Mouse (Mus musculus) left cerebral cortex, postnatal 36 days (tissue): Measurements from ENCODE around the gene Fam193b. TPM values are rescaled to one million over a fixed set of nuclear protein-coding genes. Genes with fewer than 3 reads are reported as not detected.
"Not testable (repeated sequence)": the region's sequence is repeated elsewhere in the genome, so short reads cannot be mapped to it uniquely, and the experiment has no call there.

ENCODE experiments used
- DNase-seq, 2 experiments: peaks; one replicate each; pipeline ENCODE4 v3.0.0; 2021 to 2022; ENCODE audit warnings: low spot score in 2 of 2, mixed read lengths in 1 of 2
- intact Hi-C: fragments of 180-260 bp; cut with DNase I; formaldehyde crosslinking; loops from one replicate; pipeline ENCODE4 v1.15.1; 2025
- total RNA-seq, 2 experiments: library from RNA; stranded (reverse); gene quantifications; 2 replicates each; pipeline ENCODE4 v1.2.3; 2021

The Fam193b gene
- 10 to 100 TPM; 61.1 to 99.5 TPM for total RNA-seq

DNA sequence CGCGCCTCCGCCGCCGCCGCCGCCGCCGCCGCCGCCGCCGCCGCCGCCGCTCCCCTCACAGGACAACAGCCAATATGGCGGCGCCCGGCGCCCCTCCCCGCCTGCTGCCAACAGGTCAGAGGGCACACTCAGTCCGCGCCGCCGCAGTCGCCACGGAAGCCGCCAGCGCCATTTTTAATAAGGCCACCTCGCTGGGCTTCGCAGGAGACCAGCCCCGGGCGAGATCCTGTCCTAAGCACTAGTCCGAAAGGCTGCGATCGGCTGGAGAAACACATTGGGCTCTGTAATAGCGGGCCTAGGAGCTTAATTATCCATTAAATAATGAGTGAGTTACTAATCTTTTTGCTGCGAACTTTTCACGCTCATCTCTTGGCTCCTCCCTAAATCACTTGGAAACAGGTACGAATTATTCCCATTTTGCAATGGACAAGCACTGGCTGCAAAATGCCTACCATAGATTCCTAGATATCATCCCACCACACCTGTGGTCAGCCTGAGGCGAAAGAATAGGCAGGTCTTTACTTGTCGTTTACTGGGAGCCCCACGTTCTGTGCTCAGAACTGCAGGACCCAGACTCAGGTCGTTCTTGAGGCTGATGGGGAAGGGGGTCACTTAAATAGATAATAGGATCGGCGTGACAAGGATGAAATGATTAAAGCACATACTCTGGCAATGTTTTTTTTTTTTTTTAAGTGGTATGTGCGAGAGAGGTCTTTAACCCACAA, at the start of gene Fam193b:
Fam193b (minus strand) TSS at position 94 of the 725 bp plus-strand sequence.
- peak; percentile 92 to 93 for DNase-seq
- intact Hi-C loops, result no loop called here

DNA sequence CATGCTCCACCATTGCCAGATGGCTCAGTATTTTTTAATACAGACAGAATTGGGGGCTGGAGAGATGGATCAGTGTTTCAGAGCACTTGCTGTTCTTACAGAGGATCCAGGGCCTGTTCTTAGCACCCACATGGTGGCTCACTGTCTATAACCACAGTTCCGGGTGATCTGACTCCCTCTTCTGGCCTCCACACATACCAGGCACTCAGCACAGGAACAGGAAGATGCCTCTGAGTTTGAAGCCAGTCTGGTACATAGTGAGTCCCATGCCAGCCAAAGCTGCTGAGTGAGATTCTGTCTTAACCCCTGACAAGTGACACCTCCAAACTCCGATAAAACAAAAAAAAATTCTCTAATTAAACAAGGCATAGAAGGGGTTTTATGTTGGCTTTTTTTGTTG, 49.4 kb upstream of the Fam193b start:
- DNase-seq, result no peak
- intact Hi-C loops, result no loop called here

DNA sequence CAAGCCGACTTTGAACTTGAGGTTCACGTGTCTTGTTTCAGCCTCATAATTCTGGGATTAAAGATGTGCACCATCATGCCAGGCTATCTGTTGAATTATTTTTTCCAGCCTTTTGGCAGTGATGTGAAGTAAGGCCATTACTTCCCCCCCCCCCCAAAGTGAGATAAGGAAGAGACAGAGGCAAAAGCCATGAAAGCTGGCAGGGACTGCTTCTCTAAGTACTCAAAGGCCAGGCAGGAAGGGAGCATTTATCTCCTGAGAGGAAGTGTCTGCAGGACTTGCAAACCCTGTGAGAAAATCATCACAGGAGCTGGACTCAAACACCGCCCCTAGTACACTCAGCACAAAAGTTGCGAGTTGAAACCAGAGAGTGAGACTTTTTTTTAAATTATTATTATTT, 48.4 kb upstream of the Fam193b start:
- DNase-seq, result no peak
- intact Hi-C loops, result no loop called here

DNA sequence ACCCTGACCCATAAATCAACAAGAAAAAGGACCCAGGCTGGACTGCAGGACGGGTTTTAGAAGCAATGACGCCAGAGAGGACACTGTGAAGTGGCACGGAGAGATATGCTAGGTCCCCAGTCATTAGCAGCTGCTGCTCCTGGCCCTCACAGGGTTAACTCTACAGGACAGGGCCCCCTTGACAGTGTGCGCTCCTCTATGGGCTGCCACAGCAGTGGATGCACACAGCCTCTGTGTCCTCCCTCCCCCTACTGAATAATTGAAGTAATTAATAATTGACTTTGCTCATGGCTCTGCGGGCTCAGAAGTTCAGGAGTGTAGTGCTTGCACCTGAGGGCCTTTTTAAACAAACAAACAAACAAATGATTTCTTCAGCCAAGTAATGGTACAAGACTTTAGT, 42.6 kb upstream of the Fam193b start:
- intact Hi-C loops, result no loop called here
- DNase-seq, result no peak

DNA sequence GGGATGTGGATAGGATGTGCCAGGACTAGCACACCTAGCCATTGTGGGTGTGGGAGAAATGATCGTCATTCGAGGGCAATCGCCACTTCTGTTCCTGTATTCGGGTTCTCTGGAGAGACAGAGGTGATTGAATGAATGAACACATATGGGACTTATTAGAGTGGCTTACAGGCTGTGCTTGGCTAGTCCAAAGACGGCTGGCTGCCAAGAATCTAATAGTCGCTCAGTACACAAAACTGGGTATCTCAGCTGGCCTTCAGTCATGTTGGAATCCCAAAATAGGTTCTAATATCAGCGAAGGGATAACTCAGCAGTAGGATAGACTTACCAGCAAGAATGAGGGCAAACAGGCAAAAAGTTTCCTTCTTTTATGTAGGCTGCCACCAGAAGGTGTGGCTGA, 41.1 kb upstream of the Fam193b start:
- intact Hi-C loops, result no loop called here
- no peak for DNase-seq

DNA sequence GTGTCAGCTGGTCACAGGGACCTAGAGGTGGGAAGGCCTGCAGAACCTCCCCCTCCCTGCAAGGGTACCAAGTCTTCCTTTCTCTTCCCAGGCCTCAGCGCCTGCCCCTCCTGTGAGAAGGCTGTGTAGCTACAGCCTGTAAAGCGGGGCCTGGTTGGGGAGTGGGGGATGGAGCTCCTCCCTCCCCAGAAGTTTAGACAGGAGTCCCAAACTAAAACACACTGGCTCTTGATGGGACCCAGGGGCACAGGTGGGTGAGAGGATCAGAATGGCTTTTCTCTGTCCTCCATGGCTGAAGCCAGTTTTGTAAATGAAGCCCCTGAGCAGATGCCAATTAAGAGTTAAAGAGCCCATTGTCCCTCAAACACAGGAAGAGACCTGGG, 36.7 kb upstream of the Fam193b start:
- intact Hi-C loops, result no loop called here

DNA sequence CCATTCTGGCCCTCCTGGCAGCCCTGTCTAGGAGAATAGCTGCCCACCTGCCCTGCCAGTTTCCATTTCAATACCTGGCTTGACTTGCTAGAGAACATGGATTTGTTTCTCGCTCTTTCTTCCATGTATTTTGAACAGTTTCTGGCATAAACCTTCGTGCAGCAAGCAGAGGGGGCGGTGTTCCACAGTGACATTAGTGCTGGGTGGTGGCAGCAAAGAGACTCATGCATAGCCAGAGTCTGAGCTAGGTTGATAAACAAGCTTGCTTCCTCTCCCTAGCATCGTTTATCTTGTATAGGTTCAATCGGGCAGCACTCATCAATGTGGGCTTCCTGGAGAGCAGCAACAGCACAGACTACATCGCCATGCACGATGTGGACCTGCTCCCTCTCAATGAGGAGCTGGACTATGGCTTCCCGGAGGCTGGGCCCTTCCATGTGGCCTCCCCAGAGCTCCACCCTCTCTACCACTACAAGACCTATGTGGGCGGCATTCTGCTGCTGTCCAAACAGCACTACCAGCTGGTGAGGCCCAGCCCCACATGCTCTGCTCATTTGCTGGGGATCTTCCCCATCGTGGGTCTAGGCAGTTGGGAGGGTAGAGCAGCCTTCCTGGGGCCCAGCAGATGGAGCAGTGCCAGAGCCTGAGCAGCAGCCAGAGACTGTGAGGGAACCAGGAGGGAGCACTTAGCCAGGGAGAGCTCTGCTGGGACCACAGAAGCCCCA, 36.1 kb upstream of the Fam193b start:
- intact Hi-C loops, result no loop called here
- DNase-seq, result peak in 1 of 2 experiments; percentile 25

More for the DNA sequence above, 36.7 kb upstream of the Fam193b start:
- DNase-seq, result no peak

DNA sequence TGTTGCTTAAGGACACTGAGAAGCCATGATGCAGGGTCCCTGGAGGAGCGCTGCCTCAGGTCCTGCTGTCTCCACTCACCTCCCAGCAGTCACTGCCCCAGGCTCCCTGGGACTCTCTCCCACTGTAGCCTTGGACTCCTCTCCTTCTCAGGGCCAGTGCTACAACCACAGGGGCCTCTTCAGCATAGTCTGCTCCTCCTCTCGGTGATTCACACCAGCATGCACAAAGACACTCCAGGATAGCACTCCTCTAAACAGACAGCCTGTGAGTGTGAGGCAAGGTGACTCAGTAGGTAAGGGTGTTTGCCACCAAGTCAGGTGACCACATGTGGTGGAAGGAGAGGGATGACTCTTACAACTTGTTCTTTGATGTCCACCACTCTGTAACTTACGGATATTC, 33.7 kb upstream of the Fam193b start:
- intact Hi-C loops, result loop anchor here (5.0 kb wide), 1 partner anchor 123 kb away; the partner anchor contains the start of gene Pcbd2
- DNase-seq, result no peak

DNA sequence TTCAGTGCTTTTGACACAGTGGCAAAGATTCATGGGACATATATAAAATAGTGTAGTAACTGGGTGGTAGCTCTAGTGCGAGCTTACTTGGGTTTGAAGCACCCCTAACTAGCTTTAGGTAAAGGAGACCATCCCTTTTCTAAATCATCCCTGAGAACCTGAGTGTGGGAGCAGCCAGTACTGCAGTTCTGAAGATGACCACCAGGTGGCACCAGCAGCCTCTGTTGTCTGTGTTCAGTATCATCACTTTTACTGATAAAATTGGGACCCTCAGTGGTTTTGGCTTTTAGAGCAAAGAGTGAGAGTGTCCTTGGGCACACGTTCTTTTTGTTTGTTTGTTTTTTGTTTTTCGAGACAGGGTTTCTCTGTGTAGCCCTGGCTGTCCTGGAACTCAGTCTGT, 30.7 kb upstream of the Fam193b start:
- DNase-seq, result peak; percentile 68 to 74
- intact Hi-C loops, result loop anchor here (2.0 to 5.0 kb wide), 2 partner anchors 33 to 126 kb away; partner anchors contain the start of genes Ddx46 and Pcbd2

DNA sequence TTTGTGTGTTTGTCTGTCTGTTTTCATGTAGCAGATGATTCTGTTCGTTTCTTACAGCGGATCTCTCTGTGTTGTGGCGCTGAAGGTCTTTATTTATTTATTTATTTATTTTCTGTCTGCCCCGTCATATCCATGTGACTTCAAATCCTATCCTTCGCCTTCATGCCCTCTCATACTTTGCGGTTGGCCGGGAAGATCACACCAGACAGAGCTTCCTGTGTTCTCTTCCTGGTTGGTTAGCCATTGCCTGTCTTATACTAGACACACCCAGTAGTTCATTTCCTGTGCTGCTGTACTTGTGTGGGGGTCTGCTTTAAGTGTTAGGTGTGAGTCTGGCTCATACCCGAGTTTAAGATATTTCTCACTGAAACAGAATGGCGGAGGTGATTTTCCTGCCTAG, 29.7 kb upstream of the Fam193b start:
- intact Hi-C loops, result loop anchor here (2.0 to 5.0 kb wide), 2 partner anchors 34 to 127 kb away; partner anchors contain the start of genes Ddx46 and Pcbd2
- DNase-seq, result no peak

DNA sequence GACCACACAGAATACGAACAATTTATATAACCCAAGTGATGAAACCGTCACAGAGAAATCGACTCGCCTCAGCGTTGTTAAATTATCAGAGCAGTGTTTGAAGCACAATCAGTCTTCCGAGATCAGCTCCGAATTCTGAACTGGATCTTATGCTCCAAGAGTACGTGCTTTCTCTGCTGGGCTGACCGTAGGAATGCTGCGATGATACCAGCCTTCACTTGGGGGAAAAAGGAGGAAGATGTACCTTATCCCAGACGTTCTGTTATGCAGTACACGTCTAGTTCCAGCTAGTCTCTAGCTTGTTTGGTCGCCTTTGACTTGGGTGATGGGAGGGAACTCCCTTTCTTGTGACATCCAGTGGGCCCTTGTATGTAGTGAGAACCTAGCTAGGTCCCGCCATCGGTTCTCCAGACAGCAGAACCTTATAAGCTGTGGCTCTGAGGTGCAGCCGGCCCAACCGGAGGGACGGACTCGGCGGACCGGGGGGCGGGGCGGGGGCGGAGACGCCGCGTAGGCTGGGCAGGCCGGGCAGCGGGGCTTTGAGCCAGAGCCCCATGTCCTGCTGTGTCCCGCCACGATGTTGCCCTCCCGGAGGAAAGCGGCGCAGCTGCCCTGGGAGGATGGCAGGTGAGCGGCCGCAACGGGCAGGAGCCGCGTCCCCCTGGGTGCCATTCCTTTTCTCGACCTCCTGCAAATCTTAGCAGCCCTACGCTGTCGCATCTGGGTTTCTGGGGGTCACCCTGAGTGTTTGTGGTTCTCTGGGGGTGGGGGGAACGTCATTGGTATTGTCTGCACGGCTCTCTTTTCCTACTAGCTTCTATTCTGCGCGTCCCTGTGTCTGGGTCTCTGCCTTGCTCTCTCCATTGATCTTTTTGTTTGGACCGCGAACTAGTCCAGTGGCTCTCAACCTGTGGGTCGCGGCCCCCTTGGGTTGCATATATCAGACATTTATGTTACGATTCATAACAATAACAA, 28.9 kb upstream of the Fam193b start, which contains the start of gene B4galt7:
B4galt7 (plus strand) TSS at position 331 of the 975 bp plus-strand sequence.
- DNase-seq, result peak; percentile 86 to 88

DNA sequence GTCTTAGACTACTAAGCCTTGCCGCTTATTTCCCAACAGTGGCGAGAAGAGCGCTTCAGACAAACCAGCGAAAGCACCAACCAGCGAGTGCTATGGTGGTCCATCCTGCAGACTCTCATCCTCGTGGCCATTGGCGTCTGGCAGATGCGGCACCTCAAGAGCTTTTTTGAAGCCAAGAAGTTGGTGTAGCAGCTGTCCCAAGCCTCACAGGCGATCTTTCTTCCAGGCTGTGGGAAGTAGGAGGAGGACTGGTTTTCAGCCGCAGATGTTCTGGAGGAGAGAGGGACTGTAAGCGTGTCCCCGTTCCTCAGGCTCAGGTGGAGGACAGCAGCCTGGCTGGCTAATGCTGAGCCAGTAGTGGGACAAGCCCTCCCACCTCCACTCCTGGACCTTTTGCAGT, 25.9 kb upstream of the Fam193b start:
- DNase-seq, result peak; percentile 24 to 35
- intact Hi-C loops, result no loop called here

More for the DNA sequence above, 28.9 kb upstream of the Fam193b start, which contains the start of gene B4galt7:
- intact Hi-C loops, result loop anchor here (2.0 to 5.0 kb wide), 2 partner anchors 35 to 127 kb away; partner anchors contain the start of genes Ddx46 and Pcbd2

DNA sequence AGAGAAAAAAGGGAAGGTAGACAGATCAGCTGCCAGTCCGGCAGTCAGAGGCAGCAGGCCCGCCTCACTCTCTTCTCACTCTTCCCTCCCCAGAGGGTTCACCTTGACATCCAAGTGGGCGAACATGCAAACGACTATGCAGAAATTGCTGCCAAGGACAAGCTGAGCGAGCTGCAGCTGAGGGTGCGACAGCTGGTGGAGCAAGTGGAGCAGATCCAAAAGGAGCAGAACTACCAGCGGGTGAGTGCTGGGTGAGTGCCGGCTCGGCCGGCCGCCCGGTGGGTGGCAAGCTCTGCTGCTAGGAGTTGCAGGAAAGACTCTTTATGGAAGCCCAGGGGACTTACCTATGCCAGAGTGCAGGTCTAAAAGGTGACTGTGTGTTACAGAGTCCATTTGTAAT, 24.5 kb upstream of the Fam193b start:
- intact Hi-C loops, result no loop called here
- DNase-seq, result peak; percentile 74 to 78

DNA sequence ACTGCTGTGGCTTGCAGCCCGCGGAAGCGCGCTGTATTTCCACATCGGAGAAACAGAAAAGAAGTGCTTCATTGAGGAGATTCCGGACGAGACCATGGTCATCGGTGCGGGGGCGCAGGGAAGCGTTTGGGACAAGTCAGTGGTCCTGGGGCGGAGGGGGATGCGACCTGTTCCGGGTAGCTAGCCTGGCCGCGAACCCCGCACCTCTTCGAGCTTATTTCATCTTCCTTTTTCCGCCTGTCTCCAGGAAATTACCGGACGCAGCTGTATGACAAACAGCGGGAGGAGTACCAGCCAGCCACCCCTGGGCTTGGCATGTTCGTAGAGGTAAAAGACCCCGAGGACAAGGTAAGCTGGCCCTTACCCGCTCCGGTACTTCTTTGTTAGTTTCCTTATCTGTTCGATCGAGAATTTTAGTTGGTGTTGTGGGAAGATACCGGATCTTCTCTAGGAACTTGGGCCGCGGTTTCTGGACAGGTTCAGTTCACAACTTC, 22.4 kb upstream of the Fam193b start:
- no peak for DNase-seq
- intact Hi-C loops, result no loop called here

DNA sequence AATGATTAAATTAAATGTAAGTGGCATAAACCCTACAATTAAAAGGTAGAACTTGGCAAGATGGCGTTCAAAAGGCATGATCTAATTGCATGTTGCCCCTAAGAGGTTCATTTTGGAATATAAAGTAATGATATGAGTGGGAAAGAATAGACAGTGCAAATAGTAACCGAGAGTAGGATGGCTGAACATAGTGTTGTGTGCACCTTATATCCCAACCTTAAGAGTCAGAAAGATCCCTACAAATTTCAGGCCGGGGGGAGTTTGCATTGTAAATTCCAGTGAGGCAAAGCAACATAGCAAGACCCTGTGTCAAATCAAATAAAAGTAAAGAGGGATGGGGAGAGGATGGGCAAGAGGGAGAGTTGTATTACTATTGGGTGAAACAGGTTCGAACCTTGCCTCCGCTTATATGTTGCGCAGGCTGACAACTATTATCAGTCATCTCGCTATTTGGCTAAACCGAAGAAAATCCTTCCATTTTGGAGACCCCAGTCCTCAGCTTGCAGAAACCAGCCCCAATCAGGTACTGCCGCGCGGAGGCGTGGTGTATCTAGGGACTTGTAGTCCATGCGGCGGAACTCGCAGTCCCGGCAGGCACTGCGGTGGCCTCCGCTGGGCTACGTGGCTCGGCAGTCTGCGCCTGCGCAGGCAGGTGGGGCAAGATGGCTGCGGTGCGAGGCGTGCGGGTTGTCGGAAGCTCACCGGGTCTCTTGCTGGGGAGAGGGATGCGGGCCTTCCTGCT, 21.8 kb upstream of the Fam193b start:
- intact Hi-C loops, result no loop called here
- peak; percentile 97 to 98 for DNase-seq

DNA sequence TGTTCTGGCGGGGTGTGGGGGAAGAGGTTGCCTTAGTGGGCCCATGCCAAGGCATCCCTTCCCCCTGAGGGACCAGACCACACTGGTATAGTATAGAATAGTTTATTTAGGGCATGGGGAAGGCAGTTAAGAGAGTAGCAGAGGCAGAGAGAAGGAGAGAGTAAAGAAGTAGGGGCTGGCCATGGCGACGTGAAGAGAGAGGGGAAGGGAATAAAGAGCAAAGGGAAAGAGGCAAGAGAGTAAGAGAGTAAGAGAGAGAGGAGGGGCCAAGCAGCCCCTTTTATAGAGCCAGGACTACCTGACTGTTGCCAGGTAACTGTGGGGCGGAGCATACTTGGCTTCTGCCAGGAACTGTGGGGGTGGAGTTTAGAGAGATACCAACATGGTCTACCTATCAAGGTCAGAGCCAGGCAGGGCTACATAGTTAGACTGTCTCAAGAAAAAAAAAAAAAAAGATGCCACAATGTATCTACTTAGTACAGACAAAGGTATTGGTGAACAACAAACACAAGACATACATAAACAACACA, 21.1 kb upstream of the Fam193b start:
- no peak for DNase-seq
- intact Hi-C loops, result no loop called here

DNA sequence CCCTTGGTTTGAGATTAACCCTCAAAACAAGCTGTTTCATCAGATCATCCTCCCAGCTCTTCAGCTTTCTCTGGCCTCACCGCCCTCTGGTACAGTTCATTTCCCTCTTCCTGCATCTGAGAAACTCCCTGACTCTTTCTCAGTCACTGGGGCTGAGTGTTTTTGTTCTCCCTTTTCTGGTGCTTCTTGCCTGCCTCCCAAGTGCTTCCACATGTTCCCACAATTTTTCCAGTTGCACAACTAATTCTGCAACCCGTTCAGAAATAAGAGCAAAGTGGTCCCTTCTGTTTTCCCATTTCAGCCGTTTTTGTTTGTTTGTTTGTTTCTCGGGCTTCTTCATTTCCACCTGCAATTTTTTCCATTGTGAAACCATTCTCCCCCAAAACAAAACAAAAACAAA, 7.2 kb upstream of the Fam193b start:
- intact Hi-C loops, result no loop called here
- DNase-seq, result no peak

DNA sequence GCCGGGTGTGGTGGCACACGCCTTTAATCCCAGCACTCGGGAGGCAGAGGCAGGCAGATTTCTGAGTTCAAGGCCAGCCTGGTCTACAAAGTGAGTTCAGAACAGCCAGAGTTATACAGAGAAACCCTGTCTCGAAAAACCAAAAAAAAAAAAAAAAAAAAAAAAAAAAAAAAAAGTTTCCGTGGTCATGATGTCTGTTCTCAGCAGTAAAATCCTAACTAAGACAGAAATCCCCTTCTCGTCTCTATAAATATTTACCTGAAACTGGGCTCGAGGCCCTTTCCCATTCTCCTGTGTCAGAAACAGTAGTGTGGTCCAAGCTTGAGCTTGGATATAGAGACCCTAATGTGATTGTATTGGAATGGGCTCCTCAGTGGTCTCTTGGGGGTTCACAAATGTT, 6.0 kb upstream of the Fam193b start:
- DNase-seq, intact Hi-C loops: not testable (repeated sequence)
